Mouse (Mus musculus) liver, embryonic 16.5 days (tissue): Measurements from ENCODE around the gene Ppm1e. TPM values are rescaled to one million over a fixed set of nuclear protein-coding genes. Genes with fewer than 3 reads are reported as not detected.
"Not testable (repeated sequence)": the region's sequence is repeated elsewhere in the genome, so short reads cannot be mapped to it uniquely, and the experiment has no call there.

Source experiments
- ATAC-seq: fragments of 200-750 bp; cut with Nextera tagmentation; 2 replicates; pipeline ENCODE4 v1.8.0; 2017; ENCODE audit warnings: low read depth, mild to moderate bottlenecking, moderate number of reproducible peaks, moderate library complexity
- H3K27ac ChIP-seq: fragments of 300-500 bp; sonication (generic); 2 replicates; pipeline ENCODE4 v1.5.1; 2014; ENCODE audit warnings: mild to moderate bottlenecking, low read length
- H3K27me3 ChIP-seq: fragments of 300-500 bp; sonication (generic); 2 replicates; pipeline ENCODE4 v1.6.1; 2014; ENCODE audit warnings: low read depth, low read length, mixed read lengths; ENCODE audit not compliant: control insufficient read depth, insufficient read depth
- H3K36me3 ChIP-seq: fragments of 300-500 bp; sonication (generic); 2 replicates; pipeline ENCODE4 v1.6.1; 2014; ENCODE audit warnings: mild to moderate bottlenecking; ENCODE audit not compliant: control insufficient read depth, insufficient read depth
- H3K4me1 ChIP-seq: fragments of 300-500 bp; sonication (generic); 2 replicates; pipeline ENCODE4 v1.6.1; 2014; ENCODE audit warnings: low read depth, low read length, mixed read lengths; ENCODE audit not compliant: control insufficient read depth
- H3K4me2 ChIP-seq: fragments of 300-500 bp; sonication (generic); 2 replicates; pipeline ENCODE4 v1.6.1; 2014; ENCODE audit warnings: low read depth, low read length, mixed read lengths
- H3K4me3 ChIP-seq: fragments of 300-500 bp; sonication (generic); 2 replicates; pipeline ENCODE4 v1.5.1; 2014; ENCODE audit warnings: low read depth, mild to moderate bottlenecking, low read length
- H3K9ac ChIP-seq: fragments of 300-500 bp; sonication (generic); 2 replicates; pipeline ENCODE4 v1.6.1; 2014; ENCODE audit warnings: low read depth, low read length
- H3K9me3 ChIP-seq: fragments of 300-500 bp; sonication (generic); replicated peaks from 2 replicates; pipeline ENCODE4 v1.6.1; 2016; ENCODE audit warnings: low read length; ENCODE audit not compliant: control insufficient read depth
- WGBS: fragments of 180-500 bp; shearing (Covaris S2); extraction: QIAGEN DNeasy Blood & Tissue Kit; methylation state at CpG from one replicate; pipeline ENCODE4 v1.1.7; 2014; ENCODE audit not compliant: insufficient replicate concordance; 5-methylcytosine and 5-hydroxymethylcytosine counted together
- polyA plus RNA-seq: library from polyadenylated mRNA; unstranded; fragments of >200 nt; fragmentation: Nextera tagmentation; extraction: Ambion mirVana; gene quantifications from 2 replicates; pipeline ENCODE4 v1.2.1, GENCODE M21; 2015

Ppm1e gene
- polyA plus RNA-seq, 1 experiment from 2014 or later: 1.6 TPM

GRCm38 (mm10) chr11:87268803-87269202 lies 90.0 kb downstream of the Ppm1e start:
- Histone ChIP-seq H3K4me2 (no peak overlapping the region), H3K9ac (no peak overlapping the region), H3K36me3 (no peaks in the 10 kb centered on the region), H3K27me3 (no peaks in the 10 kb centered on the region), H3K9me3 (0 out of 2 replicates have a peak, but pooled peaks cover 2% of the 10 kb centered on the region), H3K4me3 (no peak overlapping the region), H3K4me1 (no peaks in the 10 kb centered on the region), H3K27ac (no peak overlapping the region)
- 59% methylated on average over 2 of the region's 2 CpGs for WGBS
- no peak for ATAC-seq

GRCm38 (mm10) chr11:87266246-87266645 lies 92.6 kb downstream of the Ppm1e start:
- Histone ChIP-seq H3K27me3 (no peaks in the 10 kb centered on the region), H3K4me1 (no peaks in the 10 kb centered on the region), H3K9ac (no peak overlapping the region), H3K36me3 (no peaks in the 10 kb centered on the region), H3K27ac (no peak overlapping the region), H3K4me2 (no peak overlapping the region), H3K9me3 (no peaks in the 10 kb centered on the region), H3K4me3 (no peak overlapping the region)
- no peak for ATAC-seq
- 61% methylated on average over 4 of the region's 4 CpGs for WGBS

- no peaks in the 10 kb centered on the region for H3K27me3 ChIP-seq
- 36% methylated on average over 7 of the region's 7 CpGs for WGBS
- no peaks in the 10 kb centered on the region for H3K4me1 ChIP-seq
- no peak overlapping the region for H3K4me2 ChIP-seq
- ATAC-seq: no peak
- H3K4me3 ChIP-seq: no peak overlapping the region
- H3K9me3 ChIP-seq: no peaks in the 10 kb centered on the region
- H3K27ac ChIP-seq: no peak overlapping the region
- H3K36me3 ChIP-seq: no peaks in the 10 kb centered on the region
- H3K9ac ChIP-seq: no peak overlapping the region
These were observed 94.9 kb downstream of the Ppm1e start for GRCm38 (mm10) chr11:87263946-87264345.

GRCm38 (mm10) chr11:87261705-87262104 lies 97.1 kb downstream of the Ppm1e start:
- not testable (repeated sequence) for H3K36me3 ChIP-seq, H3K4me3 ChIP-seq
- WGBS: 57% methylated on average over 4 of the region's 4 CpGs

GRCm38 (mm10) chr11:87259792-87260191 lies 99.0 kb downstream of the Ppm1e start:
- no peaks in the 10 kb centered on the region for H3K9me3 ChIP-seq
- H3K36me3 ChIP-seq: no peaks in the 10 kb centered on the region
- H3K4me3 ChIP-seq: no peak overlapping the region
- no peaks in the 10 kb centered on the region for H3K4me1 ChIP-seq
- ATAC-seq: 0 out of 2 replicates have a peak, but pooled peaks have one; percentile 35
- H3K9ac ChIP-seq: no peak overlapping the region
- no peak overlapping the region for H3K27ac ChIP-seq
- H3K4me2 ChIP-seq: no peak overlapping the region; the same call in 1 of the 2 replicates
- 18% methylated on average over 10 of the region's 10 CpGs for WGBS
- no peaks in the 10 kb centered on the region for H3K27me3 ChIP-seq

More at GRCm38 (mm10) chr11:87261705-87262104, 97.1 kb downstream of the Ppm1e start:
- not testable (repeated sequence) for ATAC-seq, H3K9me3 ChIP-seq, H3K27ac ChIP-seq, H3K9ac ChIP-seq, H3K4me1 ChIP-seq, H3K27me3 ChIP-seq, H3K4me2 ChIP-seq

GRCm38 (mm10) chr11:87257282-87257681 lies 101.5 kb downstream of the Ppm1e start:
- Histone ChIP-seq H3K4me3 (no peak overlapping the region), H3K27me3 (no peaks in the 10 kb centered on the region), H3K4me1 (no peaks in the 10 kb centered on the region), H3K9me3 (no peaks in the 10 kb centered on the region), H3K27ac (no peak overlapping the region), H3K9ac (no peak overlapping the region), H3K36me3 (no peaks in the 10 kb centered on the region), H3K4me2 (no peak overlapping the region)
- ATAC-seq: no peak
- WGBS: 75% methylated on average over 5 of the region's 5 CpGs

GRCm38 (mm10) chr11:87254149-87254548 lies 104.7 kb downstream of the Ppm1e start:
- 47% methylated on average over 5 of the region's 5 CpGs for WGBS
- no peak overlapping the region for H3K27ac ChIP-seq
- ATAC-seq: no peak

GRCm38 (mm10) chr11:87253294-87253693 lies 105.5 kb downstream of the Ppm1e start:
- 76% methylated on average over 6 of the region's 6 CpGs for WGBS
- no peaks in the 10 kb centered on the region for H3K27me3 ChIP-seq
- H3K9ac ChIP-seq: no peak overlapping the region
- no peaks in the 10 kb centered on the region for H3K9me3 ChIP-seq
- H3K4me2 ChIP-seq: no peak overlapping the region
- H3K36me3 ChIP-seq: no peaks in the 10 kb centered on the region
- H3K4me3 ChIP-seq: no peak overlapping the region
- ATAC-seq: no peak
- no peak overlapping the region for H3K27ac ChIP-seq
- H3K4me1 ChIP-seq: no peaks in the 10 kb centered on the region

More at GRCm38 (mm10) chr11:87254149-87254548, 104.7 kb downstream of the Ppm1e start:
- H3K4me1 ChIP-seq: no peaks in the 10 kb centered on the region
- H3K9me3 ChIP-seq: no peaks in the 10 kb centered on the region
- no peak overlapping the region for H3K4me2 ChIP-seq
- no peaks in the 10 kb centered on the region for H3K27me3 ChIP-seq
- no peak overlapping the region for H3K4me3 ChIP-seq
- H3K9ac ChIP-seq: no peak overlapping the region
- H3K36me3 ChIP-seq: no peaks in the 10 kb centered on the region

- Histone ChIP-seq H3K27me3 (no peaks in the 10 kb centered on the region), H3K27ac (no peak overlapping the region), H3K9ac (no peak overlapping the region), H3K4me1 (no peaks in the 10 kb centered on the region), H3K4me3 (no peak overlapping the region), H3K9me3 (no peaks in the 10 kb centered on the region), H3K4me2 (no peak overlapping the region), H3K36me3 (no peaks in the 10 kb centered on the region)
- ATAC-seq: no peak
- WGBS: 73% methylated on average over 6 of the region's 6 CpGs
These were observed 108.7 kb downstream of the Ppm1e start for GRCm38 (mm10) chr11:87250132-87250531.
